Mouse (Mus musculus) lung, postnatal 0 days (tissue): ENCODE results near the gene Phf12. TPM values are rescaled to one million over a fixed set of nuclear protein-coding genes. Genes with fewer than 3 reads are reported as not detected.
A peak's percentile ranks its signal among the peaks of the same experiment; 100 is the strongest.

Source experiments
- ATAC-seq: fragments of 200-750 bp; cut with Nextera tagmentation; 2 replicates; pipeline ENCODE4 v1.8.0; 2017; ENCODE audit warnings: moderate library complexity
- DNase-seq: peaks from one replicate; pipeline ENCODE4 v3.0.0-alpha.2; 2016; ENCODE audit warnings: low spot score
- H3K27ac ChIP-seq: fragments of 300-500 bp; sonication (generic); 2 replicates; pipeline ENCODE4 v1.5.1; 2014; ENCODE audit warnings: antibody characterized with exemption, mild to moderate bottlenecking, low read length, mixed read lengths
- H3K27me3 ChIP-seq: fragments of 300-500 bp; sonication (generic); replicated peaks from 2 replicates; pipeline ENCODE4 v1.6.1; 2014; ENCODE audit warnings: low read length, mixed read lengths; ENCODE audit not compliant: insufficient read depth
- H3K36me3 ChIP-seq: fragments of 300-500 bp; sonication (generic); 2 replicates; pipeline ENCODE4 v1.6.1; 2014; ENCODE audit warnings: low read length, mixed read lengths; ENCODE audit not compliant: insufficient read depth
- H3K4me1 ChIP-seq: fragments of 300-500 bp; sonication (generic); 2 replicates; pipeline ENCODE4 v1.6.1; 2014; ENCODE audit warnings: antibody characterized with exemption, low read depth, low read length, mixed read lengths; ENCODE audit not compliant: insufficient read depth
- H3K4me2 ChIP-seq: fragments of 300-500 bp; sonication (generic); replicated peaks from 2 replicates; pipeline ENCODE4 v1.6.1; 2014; ENCODE audit warnings: low read depth, mild to moderate bottlenecking, low read length, moderate library complexity, mixed read lengths
- H3K4me3 ChIP-seq: fragments of 300-500 bp; sonication (generic); 2 replicates; pipeline ENCODE4 v1.5.1; 2014; ENCODE audit warnings: low read depth, low read length
- H3K9ac ChIP-seq: fragments of 300-500 bp; sonication (generic); replicated peaks from 2 replicates; pipeline ENCODE4 v1.6.1; 2014; ENCODE audit warnings: low read depth, mild to moderate bottlenecking
- H3K9me3 ChIP-seq: fragments of 300-500 bp; sonication (generic); 2 replicates; pipeline ENCODE4 v1.6.1; 2016; ENCODE audit warnings: low read length, mixed read lengths
- CTCF ChIP-seq: IDR thresholded peaks from 2 replicates; pipeline ENCODE4 v1.5.1; 2016; ENCODE audit warnings: antibody characterized with exemption, mild to moderate bottlenecking
- EP300 ChIP-seq: IDR thresholded peaks from 2 replicates; pipeline ENCODE4 v1.6.1; 2016; ENCODE audit warnings: antibody characterized with exemption, mild to moderate bottlenecking, control low read depth
- WGBS: fragments of 180-500 bp; shearing (Covaris S2); extraction: QIAGEN DNeasy Blood & Tissue Kit; methylation state at CpG from one replicate; pipeline ENCODE4 v1.1.7; 2014; 5-methylcytosine and 5-hydroxymethylcytosine counted together
- polyA plus RNA-seq: library from polyadenylated mRNA; unstranded; fragments of >200 nt; fragmentation: Nextera tagmentation; extraction: Ambion mirVana; gene quantifications from 2 replicates; pipeline ENCODE4 v1.2.1, GENCODE M21; 2015

The Phf12 gene
- polyA plus RNA-seq = 7.7 and 9.0 TPM in 2 replicates

DNA sequence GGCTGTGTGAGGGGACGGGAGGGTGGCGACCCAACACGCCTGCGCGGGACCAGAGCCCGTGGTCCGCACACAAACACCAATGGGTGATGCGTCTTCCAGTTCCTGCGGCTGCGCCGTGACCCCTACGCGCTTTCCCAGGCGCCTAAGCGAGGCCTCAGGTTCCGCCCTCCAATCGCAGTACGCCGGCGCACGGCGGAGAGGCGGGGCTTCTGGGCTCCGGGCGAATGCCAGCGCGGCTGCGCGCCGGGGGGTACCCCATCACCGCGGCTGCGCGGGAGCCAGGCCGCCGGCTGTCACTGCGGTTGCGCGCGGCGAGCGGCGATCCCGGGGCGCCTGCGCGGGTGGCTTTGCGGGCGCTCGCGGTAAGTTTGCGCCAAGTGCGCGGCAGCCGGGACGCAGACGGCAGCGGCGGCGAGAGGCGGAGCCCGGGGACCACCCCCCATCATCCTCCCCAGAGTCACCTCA, at the start of gene Phf12:
TSS of gene Phf12 (plus strand) at position 314 of the 465 bp plus-strand sequence.
- peak within 1 kb of the TSS; percentile 93 for H3K4me2 ChIP-seq
- no peaks in the 10 kb centered on the region for H3K27me3 ChIP-seq
- no peaks in the 10 kb centered on the region for H3K36me3 ChIP-seq
- peak within 1 kb of the TSS; percentile 98 for H3K27ac ChIP-seq
- 7% methylated on average over 36 of the region's 62 CpGs for WGBS
- ATAC-seq (peak; percentile 90), DNase-seq (peak; percentile 100)
- H3K9me3 ChIP-seq = no peaks in the 10 kb centered on the region
- H3K4me1 ChIP-seq = peaks cover 8% of the 10 kb centered on the region; the same call in 1 of the 2 replicates
- peak within 1 kb of the TSS; percentile 96 for H3K9ac ChIP-seq
- peak within 1 kb of the TSS; percentile 99 for H3K4me3 ChIP-seq
- TF ChIP-seq EP300 = no peak

DNA sequence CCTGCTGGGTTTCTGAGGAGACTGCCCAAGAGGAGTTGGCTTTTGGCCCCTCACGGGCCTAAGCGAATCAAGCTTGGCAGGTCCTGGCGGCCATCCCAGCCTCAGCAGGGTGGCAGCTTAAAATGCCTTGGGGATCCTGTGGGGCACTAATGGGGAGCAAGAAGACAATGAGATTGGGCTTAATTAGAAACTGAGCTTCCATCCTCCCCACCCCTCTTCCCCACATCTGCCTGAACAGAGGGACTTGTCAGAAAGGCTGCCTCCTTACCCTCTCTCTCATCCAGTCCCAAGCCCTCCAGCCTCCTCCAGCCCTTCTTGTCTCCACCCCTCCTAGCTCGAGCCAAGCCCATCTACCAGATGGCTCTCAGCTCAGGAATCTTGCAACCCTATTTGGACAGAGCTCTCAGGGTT, 48.4 kb upstream of the Phf12 start:
- 5% methylated on average over 4 of the region's 4 CpGs for WGBS
- no peaks in the 10 kb centered on the region for H3K36me3 ChIP-seq
- no peak for TF ChIP-seq CTCF
- no peak for TF ChIP-seq EP300
- DNase-seq (no peak), ATAC-seq (no peak)
- no peak overlapping the region for H3K27ac ChIP-seq
- H3K4me1 ChIP-seq = 0 out of 2 replicates have a peak, but pooled peaks cover 5% of the 10 kb centered on the region
- no peak overlapping the region for H3K4me3 ChIP-seq
- H3K9me3 ChIP-seq = no peaks in the 10 kb centered on the region
- no peak overlapping the region for H3K9ac ChIP-seq
- H3K4me2 ChIP-seq = no peak overlapping the region
- peaks cover 50% of the 10 kb centered on the region for H3K27me3 ChIP-seq

DNA sequence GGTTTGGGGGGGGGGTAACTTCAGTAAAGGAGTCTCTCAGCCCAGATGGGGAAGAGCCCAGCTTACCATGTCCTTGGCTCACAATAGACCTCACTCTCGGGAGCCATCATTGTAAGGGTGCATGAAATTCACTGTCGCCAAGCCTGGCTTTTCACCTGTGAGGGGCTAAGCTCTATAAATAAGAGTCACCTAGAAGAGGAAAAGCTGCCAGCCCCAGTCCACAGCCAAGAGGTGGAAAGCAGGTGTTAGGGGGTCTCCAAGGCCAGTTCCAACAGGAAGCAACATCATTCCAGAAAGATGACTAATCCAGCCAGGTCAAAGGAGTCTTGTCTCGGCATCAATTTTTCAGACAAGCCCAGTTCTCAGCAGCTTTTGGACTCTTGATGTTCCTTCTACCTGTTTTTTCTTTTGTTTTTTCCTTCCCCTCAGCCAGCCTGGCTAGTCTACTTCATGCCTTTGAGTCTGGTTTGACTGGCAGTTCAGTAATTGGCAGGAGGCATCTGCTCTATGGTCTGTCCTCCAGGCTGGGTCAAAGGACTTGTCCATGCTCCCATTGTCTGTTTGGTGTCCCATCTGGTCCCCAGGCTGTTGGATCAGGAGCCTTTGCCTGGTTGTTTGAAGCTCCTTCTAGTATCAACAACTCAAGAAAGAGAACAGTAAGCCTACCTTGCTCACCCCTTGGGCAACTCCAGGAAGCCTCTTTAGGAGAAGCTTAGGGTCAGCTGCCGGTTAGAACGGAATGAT, 47.8 kb upstream of the Phf12 start:
- H3K9ac ChIP-seq = no peak overlapping the region
- ATAC-seq (no peak), DNase-seq (no peak)
- H3K4me2 ChIP-seq = no peak overlapping the region
- H3K4me1 ChIP-seq = 0 out of 2 replicates have a peak, but pooled peaks cover 5% of the 10 kb centered on the region
- H3K4me3 ChIP-seq = no peak overlapping the region
- peaks cover 50% of the 10 kb centered on the region for H3K27me3 ChIP-seq
- no peaks in the 10 kb centered on the region for H3K36me3 ChIP-seq
- no peaks in the 10 kb centered on the region for H3K9me3 ChIP-seq
- no peak overlapping the region for H3K27ac ChIP-seq
- 42% methylated on average over 5 of the region's 5 CpGs for WGBS
- TF ChIP-seq EP300 (no peak), CTCF (no peak)

DNA sequence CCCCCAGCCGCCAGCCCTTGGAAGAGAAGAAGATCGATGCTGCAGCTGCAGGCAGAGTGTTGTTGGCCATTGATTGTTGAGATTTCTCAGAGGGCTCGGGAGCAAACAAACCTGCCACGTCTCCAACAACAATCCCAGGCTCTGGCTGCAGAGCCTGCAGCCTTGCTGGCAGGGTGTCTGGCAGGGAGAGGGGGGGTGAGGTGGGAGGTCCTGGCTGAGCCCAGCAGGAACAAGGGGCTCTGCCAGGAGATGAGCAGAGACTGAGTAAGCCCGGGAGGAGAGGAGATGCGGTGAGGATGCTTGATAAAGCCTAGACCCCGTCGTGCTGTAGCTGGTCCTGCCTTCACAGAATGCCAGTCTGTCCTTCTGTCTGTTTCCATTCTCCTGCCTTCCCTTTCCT, 45.7 kb upstream of the Phf12 start:
- DNase-seq (no peak), ATAC-seq (no peak)
- H3K27me3 ChIP-seq = peaks cover 32% of the 10 kb centered on the region
- H3K4me2 ChIP-seq = no peak overlapping the region
- H3K27ac ChIP-seq = no peak overlapping the region
- H3K4me1 ChIP-seq = no peaks in the 10 kb centered on the region
- TF ChIP-seq CTCF (no peak), EP300 (no peak)
- WGBS = 6% methylated on average over 8 of the region's 8 CpGs
- H3K4me3 ChIP-seq = no peak overlapping the region
- no peak overlapping the region for H3K9ac ChIP-seq
- H3K9me3 ChIP-seq = no peaks in the 10 kb centered on the region
- H3K36me3 ChIP-seq = no peaks in the 10 kb centered on the region

DNA sequence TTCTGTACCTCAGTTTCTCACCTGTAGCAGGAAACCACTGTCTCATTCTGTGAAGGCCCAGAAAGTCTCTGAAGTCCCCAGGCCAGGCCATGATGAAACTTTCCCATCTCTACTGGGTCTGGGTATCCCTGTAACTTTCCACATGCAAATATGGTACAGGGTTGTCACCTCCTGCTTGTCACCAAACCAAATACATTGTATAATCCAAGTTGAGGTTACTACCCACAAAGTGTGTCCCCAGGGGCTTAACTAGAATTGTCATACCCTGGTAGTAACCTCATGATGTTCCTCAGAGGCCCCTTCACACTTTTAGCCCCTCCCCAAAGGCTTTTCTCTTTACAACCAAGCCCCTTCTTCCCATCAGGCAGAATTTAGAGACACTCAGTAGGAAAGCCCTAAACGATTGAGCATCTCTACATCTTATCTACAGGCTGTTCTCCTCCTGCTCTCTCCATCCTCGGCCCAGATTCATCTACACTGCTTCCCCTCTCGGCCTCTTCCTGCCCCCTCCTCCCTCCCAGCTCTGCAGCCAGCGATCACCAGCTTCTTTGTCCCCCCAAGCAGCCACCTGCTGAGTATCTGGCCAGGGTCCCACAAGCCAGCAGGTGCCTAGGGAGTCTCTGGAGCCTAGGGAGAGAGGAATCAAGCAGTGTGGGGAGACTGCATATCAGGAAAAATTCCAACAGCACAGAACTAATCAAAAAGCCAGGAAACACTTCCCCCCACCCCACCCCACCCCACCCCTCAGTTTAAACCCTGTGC, 44.7 kb upstream of the Phf12 start:
- no peak overlapping the region for H3K9ac ChIP-seq
- H3K27me3 ChIP-seq = peaks cover 24% of the 10 kb centered on the region
- no peak for TF ChIP-seq EP300
- TF ChIP-seq CTCF = no peak
- no peaks in the 10 kb centered on the region for H3K4me1 ChIP-seq
- no peak for DNase-seq
- 11% methylated on average over 4 of the region's 4 CpGs for WGBS
- no peak overlapping the region for H3K4me2 ChIP-seq
- no peak overlapping the region for H3K27ac ChIP-seq
- H3K36me3 ChIP-seq = no peaks in the 10 kb centered on the region
- no peak overlapping the region for H3K4me3 ChIP-seq
- no peak for ATAC-seq
- no peaks in the 10 kb centered on the region for H3K9me3 ChIP-seq

DNA sequence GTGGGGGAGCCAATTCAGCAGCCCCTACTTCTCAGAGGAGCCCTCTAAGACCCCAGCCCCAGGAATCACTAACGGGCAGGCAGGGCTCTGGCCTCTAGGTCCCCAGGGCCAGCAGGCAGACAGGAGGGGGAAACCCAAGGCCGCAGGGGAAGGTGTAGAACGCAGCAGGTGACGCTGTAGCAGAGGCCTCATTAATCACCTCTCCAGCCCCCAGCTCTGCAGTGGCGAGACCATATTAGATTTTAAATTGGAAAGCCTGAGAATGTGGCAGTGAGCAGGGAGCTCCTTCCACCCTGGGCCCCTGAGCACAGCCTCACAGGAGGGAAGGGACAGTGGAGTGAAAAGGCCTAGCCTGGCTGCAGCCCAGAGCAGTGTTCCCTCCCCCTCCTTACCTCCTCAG, 40.3 kb upstream of the Phf12 start:
- WGBS = 26% methylated on average over 5 of the region's 5 CpGs
- Histone ChIP-seq H3K9ac (no peak overlapping the region), H3K27ac (no peak overlapping the region), H3K27me3 (no peaks in the 10 kb centered on the region), H3K4me1 (no peaks in the 10 kb centered on the region), H3K9me3 (no peaks in the 10 kb centered on the region), H3K36me3 (no peaks in the 10 kb centered on the region), H3K4me2 (no peak overlapping the region), H3K4me3 (no peak overlapping the region)
- no peak for ATAC-seq
- DNase-seq = no peak
- TF ChIP-seq EP300 (no peak), CTCF (no peak)
